Mouse (Mus musculus) ES-E14 (cell line): ENCODE data around the gene Mrtfa. TPM values are rescaled to one million over a fixed set of nuclear protein-coding genes. Genes with fewer than 3 reads are reported as not detected.

ENCODE experiments used
- DNase-seq: peaks from one replicate; pipeline ENCODE4 v3.0.0-alpha.2; 2013; ENCODE audit warnings: low read depth, low spot score
- H3K27ac ChIP-seq: 2 replicates; pipeline ENCODE4 v1.5.1; 2012; ENCODE audit warnings: low read depth, mild to moderate bottlenecking, low read length, moderate library complexity, mixed read lengths; ENCODE audit not compliant: poor library complexity, insufficient read depth, severe bottlenecking
- H3K36me3 ChIP-seq: 2 replicates; pipeline ENCODE4 v1.6.1; 2012; ENCODE audit warnings: mild to moderate bottlenecking, low read length, moderate library complexity, mixed read lengths; ENCODE audit not compliant: control insufficient read depth, poor library complexity, insufficient read depth, severe bottlenecking
- H3K4me1 ChIP-seq, 2 experiments: fragments of 150-350 bp in 1 of 2; sonication (generic) in 1 of 2; 2 replicates each; pipeline ENCODE4 v1.6.1; 2012; ENCODE audit warnings: low read length in 2 of 2, mild to moderate bottlenecking in 1 of 2, mixed read lengths in 1 of 2; ENCODE audit not compliant: control insufficient read depth in 2 of 2, insufficient read depth in 2 of 2, poor library complexity in 1 of 2
- H3K4me3 ChIP-seq, 2 experiments: fragments of 150-350 bp in 1 of 2; sonication (generic) in 1 of 2; 2 replicates each; pipeline ENCODE4 v1.5.1; 2012; ENCODE audit warnings: low read length in 2 of 2, low read depth in 1 of 2, mild to moderate bottlenecking in 1 of 2, mixed read lengths in 1 of 2; ENCODE audit not compliant: insufficient read depth in 1 of 2, poor library complexity in 1 of 2, severe bottlenecking in 1 of 2
- H3K9ac ChIP-seq: 2 replicates; pipeline ENCODE4 v1.6.1; 2012; ENCODE audit warnings: low read depth, mild to moderate bottlenecking, low read length, mixed read lengths; ENCODE audit not compliant: poor library complexity, insufficient read depth, severe bottlenecking
- H3K9me3 ChIP-seq: fragments of 150-350 bp; sonication (generic); 2 replicates; pipeline ENCODE4 v1.6.1; 2012; ENCODE audit warnings: low read depth, mild to moderate bottlenecking, low read length; ENCODE audit not compliant: control insufficient read depth, insufficient read depth
- CHD2 ChIP-seq: IDR thresholded peaks from 2 replicates; pipeline ENCODE4 v1.6.1; 2014; ENCODE audit warnings: mild to moderate bottlenecking, low read depth, low read length, inconsistent platforms
- HCFC1 ChIP-seq: IDR thresholded peaks from 2 replicates; pipeline ENCODE4 v1.6.1; 2012; ENCODE audit warnings: low read length, inconsistent platforms, borderline replicate concordance; ENCODE audit not compliant: insufficient read depth
- MAFK ChIP-seq: IDR thresholded peaks from 2 replicates; pipeline ENCODE4 v1.6.1; 2014; ENCODE audit warnings: mild to moderate bottlenecking, low read depth, low read length, inconsistent platforms; ENCODE audit not compliant: insufficient read depth
- ZC3H11A ChIP-seq: IDR thresholded peaks from 2 replicates; pipeline ENCODE4 v1.6.1; 2012; ENCODE audit warnings: low read depth, mild to moderate bottlenecking, inconsistent platforms, low read length, borderline replicate concordance
- ZNF384 ChIP-seq: IDR thresholded peaks from 2 replicates; pipeline ENCODE4 v1.6.1; 2012; ENCODE audit warnings: low read depth, low read length, inconsistent platforms
- in situ Hi-C, 2 experiments: fragments of 600-800 bp; cut with MboI; formaldehyde crosslinking; loops; one replicate each; pipeline ENCODE4 v1.15.1; 2025; ENCODE audit warnings: low sequenced_read_pairs in 2 of 2, inconsistent platforms in 1 of 2; ENCODE audit not compliant: unreplicated experiment in 2 of 2
- total RNA-seq: library from RNA; depleted of rRNA; stranded (reverse); fragments of 300-350 nt; gene quantifications from 2 replicates; pipeline ENCODE4 v1.2.3, GENCODE M21; 2012

The Mrtfa gene
- total RNA-seq, 1 experiment, result 16.7 TPM

- TF ChIP-seq HCFC1 (no peak), MAFK (no peak), ZC3H11A (no peak), CHD2 (no peak), ZNF384 (no peak)
- Histone ChIP-seq H3K9me3 (no peaks in the 10 kb centered on the region), H3K4me1 (no peaks in the 10 kb centered on the region), H3K36me3 (no peaks in the 10 kb centered on the region), H3K27ac (no peak overlapping the region), H3K4me3 (no peak overlapping the region), H3K9ac (no peak overlapping the region)
- DNase-seq, result no peak
- in situ Hi-C loops, result no loop called here
Measured at GRCm38 (mm10) chr15:81228258-81228657, 37.7 kb upstream of the Mrtfa start.

GRCm38 (mm10) chr15:81227275-81227674 is 36.7 kb upstream of the Mrtfa start:
- H3K4me3 ChIP-seq, result no peak overlapping the region
- H3K4me1 ChIP-seq, result no peaks in the 10 kb centered on the region
- H3K36me3 ChIP-seq, result no peaks in the 10 kb centered on the region
- TF ChIP-seq CHD2 (no peak), HCFC1 (no peak), ZNF384 (no peak), MAFK (no peak), ZC3H11A (no peak)
- no peaks in the 10 kb centered on the region for H3K9me3 ChIP-seq
- DNase-seq, result no peak
- in situ Hi-C loops, result no loop called here
- H3K9ac ChIP-seq, result no peak overlapping the region
- no peak overlapping the region for H3K27ac ChIP-seq

- Histone ChIP-seq H3K4me3 (no peak overlapping the region), H3K4me1 (no peaks in the 10 kb centered on the region), H3K9me3 (no peaks in the 10 kb centered on the region), H3K36me3 (no peaks in the 10 kb centered on the region), H3K9ac (no peak overlapping the region), H3K27ac (no peak overlapping the region)
- no peak for TF ChIP-seq ZC3H11A
- TF ChIP-seq MAFK, result no peak
- no peak for TF ChIP-seq CHD2
- no peak for TF ChIP-seq ZNF384
- no peak for TF ChIP-seq HCFC1
- DNase-seq, result no peak
- in situ Hi-C loops, result no loop called here
Measured at GRCm38 (mm10) chr15:81226796-81227195, 36.2 kb upstream of the Mrtfa start.

- no peak for DNase-seq
- peaks cover 0 to 2% of the 10 kb centered on the region in 2 experiments; a peak in 3 of 4 replicates for H3K4me1 ChIP-seq
- no peak overlapping the region for H3K9ac ChIP-seq
- no peak overlapping the region for H3K4me3 ChIP-seq
- in situ Hi-C loops, result no loop called here
- TF ChIP-seq MAFK, result no peak
- TF ChIP-seq ZNF384, result no peak
- no peak for TF ChIP-seq ZC3H11A
- no peak for TF ChIP-seq CHD2
- TF ChIP-seq HCFC1, result no peak
- no peak overlapping the region for H3K27ac ChIP-seq
- H3K36me3 ChIP-seq, result no peaks in the 10 kb centered on the region
- no peaks in the 10 kb centered on the region for H3K9me3 ChIP-seq
Measured at GRCm38 (mm10) chr15:81225732-81226131, 35.2 kb upstream of the Mrtfa start.

GRCm38 (mm10) chr15:81225016-81225415 is 34.5 kb upstream of the Mrtfa start:
- DNase-seq, result no peak
- Histone ChIP-seq H3K9me3 (no peaks in the 10 kb centered on the region), H3K9ac (no peak overlapping the region), H3K4me1 (peaks cover 0 to 2% of the 10 kb centered on the region in 2 experiments; a peak in 3 of 4 replicates), H3K36me3 (no peaks in the 10 kb centered on the region), H3K27ac (no peak overlapping the region), H3K4me3 (no peak overlapping the region)
- in situ Hi-C loops, result no loop called here
- no peak for TF ChIP-seq ZC3H11A
